Mouse (Mus musculus) embryonic facial prominence, embryonic 10.5 days (tissue): Measurements from ENCODE around the gene Pgd. TPM values are rescaled to one million over a fixed set of nuclear protein-coding genes. Genes with fewer than 3 reads are reported as not detected.
"Not testable (repeated sequence)": the region's sequence is repeated elsewhere in the genome, so short reads cannot be mapped to it uniquely, and the experiment has no call there.

Experiments
- DNase-seq: peaks from one replicate; pipeline ENCODE4 v3.0.0-alpha.2; 2017; ENCODE audit warnings: low spot score
- H3K27ac ChIP-seq: fragments of 300-500 bp; sonication (generic); replicated peaks from 2 replicates; pipeline ENCODE4 v1.5.1; 2016; ENCODE audit warnings: mild to moderate bottlenecking
- H3K27me3 ChIP-seq: fragments of 300-500 bp; sonication (generic); replicated peaks from 2 replicates; pipeline ENCODE4 v1.6.1; 2016; ENCODE audit warnings: low read depth, mild to moderate bottlenecking; ENCODE audit not compliant: poor library complexity, severe bottlenecking
- H3K36me3 ChIP-seq: fragments of 300-500 bp; sonication (generic); replicated peaks from 2 replicates; pipeline ENCODE4 v1.6.1; 2016; ENCODE audit warnings: mild to moderate bottlenecking, moderate library complexity
- H3K4me1 ChIP-seq: fragments of 300-500 bp; sonication (generic); 2 replicates; pipeline ENCODE4 v1.6.1; 2016
- H3K4me3 ChIP-seq: fragments of 300-500 bp; sonication (generic); 2 replicates; pipeline ENCODE4 v1.5.1; 2016; ENCODE audit warnings: mild to moderate bottlenecking, moderate library complexity
- H3K9me3 ChIP-seq: fragments of 300-500 bp; sonication (generic); 2 replicates; pipeline ENCODE4 v1.6.1; 2016; ENCODE audit warnings: mild to moderate bottlenecking
- WGBS: fragments of 180-500 bp; shearing (Covaris S2); methylation state at CpG from one replicate; pipeline ENCODE4 v1.1.7; 2016; 5-methylcytosine and 5-hydroxymethylcytosine counted together
- polyA plus RNA-seq: library from polyadenylated mRNA; unstranded; fragments of >200 nt; fragmentation: Nextera tagmentation; extraction: Ambion mirVana; gene quantifications from 2 replicates; pipeline ENCODE4 v1.2.1, GENCODE M21; 2016

Gene Pgd
- polyA plus RNA-seq, 1 experiment from 2014 or later = 153 TPM

- no peak for DNase-seq
- H3K4me3 ChIP-seq = no peak within 1 kb of the TSS
- no peak within 1 kb of the TSS; the same call in 1 of the 2 replicates for H3K27ac ChIP-seq
- no peaks in the 10 kb centered on the region for H3K9me3 ChIP-seq
- 87% methylated on average over 11 of the region's 11 CpGs for WGBS
- no peaks in the 10 kb centered on the region for H3K27me3 ChIP-seq
- H3K4me1 ChIP-seq = 0 out of 2 replicates have a peak, but pooled peaks cover 8% of the 10 kb centered on the region
- peaks cover 62% of the 10 kb centered on the region for H3K36me3 ChIP-seq
These were observed 39.9 kb downstream of the Pgd start, which contains the start of gene Cort for GRCm38 (mm10) chr4:149126663-149127062. Cort (minus strand) TSS chr4:149126763.

- no peaks in the 10 kb centered on the region for H3K27me3 ChIP-seq
- DNase-seq = no peak
- no peaks in the 10 kb centered on the region for H3K9me3 ChIP-seq
- 73% methylated on average over 6 of the region's 6 CpGs for WGBS
- H3K4me1 ChIP-seq = 0 out of 2 replicates have a peak, but pooled peaks cover 8% of the 10 kb centered on the region
- peaks cover 56% of the 10 kb centered on the region for H3K36me3 ChIP-seq
- H3K27ac ChIP-seq = no peak overlapping the region
- H3K4me3 ChIP-seq = no peak overlapping the region
These were observed 40.5 kb downstream of the Pgd start for GRCm38 (mm10) chr4:149126115-149126509.

DNA sequence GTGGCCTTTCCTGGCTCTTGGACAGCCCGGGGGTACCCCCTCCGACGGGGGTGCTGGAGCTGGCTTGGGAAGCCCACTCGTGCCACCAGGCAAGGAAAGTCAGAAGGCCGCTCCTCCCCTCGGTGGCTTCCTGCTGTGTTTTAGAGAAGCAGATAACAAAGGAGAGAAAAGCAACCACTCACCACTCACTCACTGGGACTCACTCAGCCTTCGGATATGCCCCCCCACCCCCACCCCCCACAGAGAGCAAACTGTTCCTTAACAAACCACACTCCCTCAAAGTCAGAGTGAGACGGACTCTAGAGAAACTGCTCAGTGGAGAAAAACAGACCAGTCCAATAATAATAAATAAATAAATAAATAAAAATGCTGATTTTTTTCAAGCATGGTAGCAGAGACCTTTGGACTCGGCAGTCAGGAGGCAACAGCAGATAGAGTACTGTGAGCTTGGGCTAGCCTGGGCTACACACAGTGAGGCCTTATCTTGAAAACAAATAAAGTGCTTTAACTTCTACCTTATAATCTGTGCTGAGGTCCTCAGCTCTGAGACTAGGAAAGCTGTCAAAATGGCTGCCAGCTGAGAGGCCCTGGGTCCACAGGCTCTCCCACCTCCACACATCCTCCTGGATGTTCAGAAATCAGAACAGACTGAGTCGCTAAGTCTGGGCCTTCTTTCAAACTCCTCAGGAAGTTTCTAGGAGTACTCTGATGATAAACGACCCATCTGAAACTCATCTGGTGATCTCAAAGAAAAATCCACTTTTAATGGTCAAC lies 41.0 kb downstream of the Pgd start:
- no peak for DNase-seq
- H3K36me3 ChIP-seq = peaks cover 53% of the 10 kb centered on the region
- no peaks in the 10 kb centered on the region for H3K27me3 ChIP-seq
- 0 out of 2 replicates have a peak, but pooled peaks cover 8% of the 10 kb centered on the region for H3K4me1 ChIP-seq
- WGBS = 65% methylated on average over 11 of the region's 11 CpGs
- no peak overlapping the region for H3K27ac ChIP-seq
- H3K9me3 ChIP-seq = no peaks in the 10 kb centered on the region
- H3K4me3 ChIP-seq = no peak overlapping the region

DNA sequence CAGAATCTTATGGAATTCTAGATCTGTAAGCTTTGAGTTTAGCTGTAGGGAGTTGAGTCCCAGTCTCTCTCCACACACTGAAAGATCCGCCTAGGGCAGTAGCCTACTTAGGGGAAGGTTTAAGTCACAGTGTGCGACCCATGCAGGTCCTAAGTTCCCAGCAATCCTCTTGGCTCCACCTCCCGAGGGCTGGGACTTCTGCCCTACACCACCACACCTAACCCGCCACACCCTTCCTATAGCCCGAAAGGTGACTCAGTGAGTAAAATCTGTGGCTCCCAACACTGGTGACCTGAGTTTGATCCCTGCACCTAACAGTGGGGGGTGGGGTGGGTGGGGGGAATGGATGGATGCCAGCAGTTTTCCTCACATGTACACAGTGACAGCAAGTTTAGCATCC lies 43.1 kb downstream of the Pgd start:
- H3K27ac ChIP-seq = no peak overlapping the region
- WGBS = 68% methylated on average over 5 of the region's 5 CpGs
- no peak overlapping the region for H3K4me3 ChIP-seq
- H3K9me3 ChIP-seq = no peaks in the 10 kb centered on the region
- H3K36me3 ChIP-seq = peaks cover 41% of the 10 kb centered on the region
- H3K27me3 ChIP-seq = no peaks in the 10 kb centered on the region
- no peak for DNase-seq
- H3K4me1 ChIP-seq = 0 out of 2 replicates have a peak, but pooled peaks cover 8% of the 10 kb centered on the region

- not testable (repeated sequence) for DNase-seq, H3K4me1 ChIP-seq, H3K27me3 ChIP-seq, H3K9me3 ChIP-seq, H3K27ac ChIP-seq, H3K4me3 ChIP-seq
- WGBS = 88% methylated on average over 12 of the region's 12 CpGs
- H3K36me3 ChIP-seq = peaks cover 28% of the 10 kb centered on the region
These were observed 46.5 kb downstream of the Pgd start for GRCm38 (mm10) chr4:149119978-149120562.

- H3K4me1 ChIP-seq = peaks cover 12% of the 10 kb centered on the region
- H3K9me3 ChIP-seq = no peaks in the 10 kb centered on the region
- WGBS = under 1% methylated on average over 35 of the region's 35 CpGs
- DNase-seq = peak; percentile 90
- peaks cover 23% of the 10 kb centered on the region for H3K36me3 ChIP-seq
- H3K4me3 ChIP-seq = peak within 1 kb of the TSS; percentile 74
- H3K27me3 ChIP-seq = no peaks in the 10 kb centered on the region
- peak within 1 kb of the TSS; percentile 74 for H3K27ac ChIP-seq
These were observed 62.6 kb downstream of the Pgd start, which contains the start of gene Dffa for GRCm38 (mm10) chr4:149103875-149104561. Dffa (plus strand) TSS chr4:149104146.

DNA sequence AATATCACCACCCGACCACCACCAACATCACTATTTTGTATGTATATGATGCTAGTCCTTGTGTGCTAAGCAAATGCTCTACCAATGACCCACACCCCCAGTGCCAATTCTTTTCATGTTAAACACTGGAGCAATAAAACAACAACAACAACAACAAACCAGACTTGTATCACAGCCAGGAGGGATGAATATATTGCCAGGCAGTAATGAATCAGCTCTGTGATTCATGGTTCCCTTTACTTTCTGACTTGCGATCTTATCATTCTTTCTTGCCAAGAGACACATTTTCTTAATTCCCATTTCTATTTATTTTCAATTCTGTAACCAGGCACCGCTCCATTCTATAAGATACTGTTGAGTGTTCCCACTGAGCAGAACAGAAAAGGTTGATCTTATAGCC lies 65.1 kb downstream of the Pgd start:
- H3K4me1 ChIP-seq = peaks cover 28% of the 10 kb centered on the region
- WGBS = 84% methylated on average over 3 of the region's 3 CpGs
- no peak overlapping the region for H3K27ac ChIP-seq
- H3K27me3 ChIP-seq = no peaks in the 10 kb centered on the region
- H3K36me3 ChIP-seq = peaks cover 5% of the 10 kb centered on the region
- no peak overlapping the region for H3K4me3 ChIP-seq
- no peaks in the 10 kb centered on the region for H3K9me3 ChIP-seq
- no peak for DNase-seq

DNA sequence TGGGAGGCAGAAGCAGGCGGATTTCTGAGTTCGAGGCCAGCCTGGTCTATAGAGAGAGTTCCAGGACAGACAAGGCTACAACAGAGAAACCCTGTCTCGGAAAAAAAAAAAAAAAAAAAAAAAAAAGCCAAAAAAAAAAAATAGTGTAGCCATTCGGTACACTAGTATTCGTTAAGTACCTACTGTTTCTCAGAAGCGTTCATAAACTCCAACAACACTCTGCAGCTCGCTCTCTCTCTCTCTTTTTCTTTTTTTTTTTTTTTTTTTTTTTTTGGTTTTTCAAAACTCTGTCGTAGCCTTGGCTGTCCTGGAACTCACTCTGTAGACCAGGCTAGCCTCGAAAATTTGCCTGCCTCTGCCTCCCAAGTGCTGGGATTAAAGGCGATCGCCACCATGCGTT lies 66.1 kb downstream of the Pgd start:
- peaks cover 28% of the 10 kb centered on the region for H3K4me1 ChIP-seq
- WGBS = 86% methylated on average over 12 of the region's 12 CpGs
- H3K27ac ChIP-seq, H3K36me3 ChIP-seq, DNase-seq, H3K27me3 ChIP-seq, H3K9me3 ChIP-seq, H3K4me3 ChIP-seq: not testable (repeated sequence)

Other genes with a start within 250 kb of the Pgd start
- gene Pex14, start 66.9 kb downstream of the Pgd start, polyA plus RNA-seq = 59.0 and 60.7 TPM in 2 replicates
- 34.2 and 36.9 TPM in 2 replicates for gene Dffa, start 62.6 kb downstream of the Pgd start, polyA plus RNA-seq
- 0.54 TPM in 1 of 2 replicates, not detected in the other for gene Cort, start 40.0 kb downstream of the Pgd start, polyA plus RNA-seq
- 60.3 and 62.7 TPM in 2 replicates for gene Cenps, start 29.1 kb downstream of the Pgd start, polyA plus RNA-seq
- 49.4 and 51.3 TPM in 2 replicates for gene Kif1b, start 140.9 kb upstream of the Pgd start, polyA plus RNA-seq